Mouse (Mus musculus) ovary, postnatal 14 days (tissue): ENCODE data around the gene Fbxl17.

Experiments
- DNase-seq: peaks from one replicate; pipeline ENCODE4 v3.0.0; 2022; ENCODE audit warnings: low spot score

The Fbxl17 gene

GRCm38 (mm10) chr17:63095017-63095416 lies 404.8 kb downstream of the Fbxl17 start:
- DNase-seq, result no peak

GRCm38 (mm10) chr17:63093184-63093583 lies 406.6 kb downstream of the Fbxl17 start:
- no peak for DNase-seq

- DNase-seq, result no peak
Measured at GRCm38 (mm10) chr17:63092774-63093173, 407.0 kb downstream of the Fbxl17 start.

GRCm38 (mm10) chr17:63090112-63090511 lies 409.7 kb downstream of the Fbxl17 start:
- no peak for DNase-seq

- no peak for DNase-seq
Measured at GRCm38 (mm10) chr17:63087265-63087664, 412.6 kb downstream of the Fbxl17 start.

- DNase-seq, result no peak
Measured at GRCm38 (mm10) chr17:63086526-63086925, 413.3 kb downstream of the Fbxl17 start.

GRCm38 (mm10) chr17:63085227-63085626 lies 414.6 kb downstream of the Fbxl17 start:
- no peak for DNase-seq

- no peak for DNase-seq
Measured at GRCm38 (mm10) chr17:63079087-63079486, 420.7 kb downstream of the Fbxl17 start.

GRCm38 (mm10) chr17:63077509-63077908 lies 422.3 kb downstream of the Fbxl17 start:
- no peak for DNase-seq

GRCm38 (mm10) chr17:63076661-63077060 lies 423.2 kb downstream of the Fbxl17 start:
- no peak for DNase-seq

GRCm38 (mm10) chr17:63076037-63076426 lies 423.8 kb downstream of the Fbxl17 start:
- no peak for DNase-seq

GRCm38 (mm10) chr17:63075091-63076036 lies 424.5 kb downstream of the Fbxl17 start:
- no peak for DNase-seq

GRCm38 (mm10) chr17:63073342-63073741 lies 426.5 kb downstream of the Fbxl17 start:
- no peak for DNase-seq

- no peak for DNase-seq
Measured at GRCm38 (mm10) chr17:63071134-63071923, 428.5 kb downstream of the Fbxl17 start.

- no peak for DNase-seq
Measured at GRCm38 (mm10) chr17:63070161-63070761, 429.6 kb downstream of the Fbxl17 start.

- DNase-seq, result no peak
Measured at GRCm38 (mm10) chr17:63062785-63063184, 437.0 kb downstream of the Fbxl17 start.

- no peak for DNase-seq
Measured at GRCm38 (mm10) chr17:63061786-63062185, 438.0 kb downstream of the Fbxl17 start.

GRCm38 (mm10) chr17:63060814-63061213 lies 439.0 kb downstream of the Fbxl17 start:
- DNase-seq, result no peak

- no peak for DNase-seq
Measured at GRCm38 (mm10) chr17:63057740-63058388, 442.0 kb downstream of the Fbxl17 start.

- no peak for DNase-seq
Measured at GRCm38 (mm10) chr17:63056976-63057375, 442.8 kb downstream of the Fbxl17 start.

GRCm38 (mm10) chr17:63053311-63053710 lies 446.5 kb downstream of the Fbxl17 start:
- no peak for DNase-seq

GRCm38 (mm10) chr17:63046401-63046800 lies 453.4 kb downstream of the Fbxl17 start:
- no peak for DNase-seq
